Mouse (Mus musculus): ENCODE results near the gene Thsd1. TPM values are rescaled to one million over a fixed set of nuclear protein-coding genes. Genes with fewer than 3 reads are reported as not detected.

The Thsd1 gene
- total RNA-seq (2021) = 1 to 10 TPM; 3.3 to 3.4 TPM

DNA sequence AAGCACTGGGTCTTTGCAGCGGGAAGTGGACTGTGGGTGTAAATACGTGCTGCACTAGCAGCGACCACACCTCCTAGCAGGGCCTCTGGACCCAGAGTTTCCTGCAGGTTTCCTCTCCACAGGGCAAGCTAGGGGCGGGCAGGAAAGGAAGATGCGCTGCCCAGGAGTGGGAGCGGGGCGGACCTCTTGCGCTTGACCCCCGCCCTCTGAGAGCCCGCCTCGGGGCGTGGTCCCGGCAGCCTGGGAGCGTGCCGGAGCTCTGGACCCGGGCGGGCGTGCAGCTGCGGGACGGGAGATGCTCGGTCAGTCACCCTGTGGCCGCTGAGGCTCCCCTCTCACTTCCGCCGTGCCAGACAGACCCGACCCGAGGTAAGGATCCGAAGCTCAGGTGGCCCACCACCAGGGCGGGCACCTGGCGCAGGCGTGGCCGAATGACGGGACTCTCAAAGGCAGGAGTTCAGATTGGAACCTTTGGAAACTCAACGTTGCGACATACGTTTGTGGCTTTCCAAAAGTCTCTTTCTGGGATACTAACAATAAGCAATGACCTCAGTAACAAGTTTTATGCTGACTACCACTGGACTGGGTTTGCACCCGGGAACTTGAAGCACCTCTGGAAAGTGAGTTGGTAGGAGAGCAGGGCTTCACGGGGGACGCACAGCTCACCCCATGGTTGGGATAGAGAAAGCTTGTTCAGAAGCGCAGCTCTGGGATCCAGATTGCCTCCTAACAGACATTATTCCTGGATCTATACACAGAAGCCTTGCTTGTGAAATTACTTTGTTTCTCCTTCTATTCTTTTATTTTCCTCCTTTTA lies at the start of gene Thsd1:
Gene Thsd1 (plus strand): TSS at position 253 of the 817 bp plus-strand sequence.
- DNase-seq = no peak

DNA sequence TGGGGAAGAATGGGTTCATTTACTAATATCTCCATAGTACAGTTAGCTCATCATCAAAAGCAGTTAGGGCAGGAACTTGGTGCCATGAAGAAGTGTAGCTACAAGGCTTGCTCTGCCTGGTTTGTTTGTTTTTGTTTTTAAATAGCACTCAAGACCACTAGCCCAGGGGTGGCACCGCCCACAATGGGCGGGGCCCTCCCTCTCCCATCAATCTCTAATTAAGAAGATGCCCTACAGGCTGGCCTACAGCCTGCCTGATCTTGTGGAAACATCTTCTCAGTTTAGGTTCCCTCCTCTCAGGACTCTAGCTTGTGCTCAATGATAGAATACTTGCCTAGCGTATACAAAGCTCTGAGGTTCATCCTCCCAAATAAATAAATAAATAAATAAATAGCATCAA lies 42.2 kb upstream of the Thsd1 start:
- DNase-seq = no peak

DNA sequence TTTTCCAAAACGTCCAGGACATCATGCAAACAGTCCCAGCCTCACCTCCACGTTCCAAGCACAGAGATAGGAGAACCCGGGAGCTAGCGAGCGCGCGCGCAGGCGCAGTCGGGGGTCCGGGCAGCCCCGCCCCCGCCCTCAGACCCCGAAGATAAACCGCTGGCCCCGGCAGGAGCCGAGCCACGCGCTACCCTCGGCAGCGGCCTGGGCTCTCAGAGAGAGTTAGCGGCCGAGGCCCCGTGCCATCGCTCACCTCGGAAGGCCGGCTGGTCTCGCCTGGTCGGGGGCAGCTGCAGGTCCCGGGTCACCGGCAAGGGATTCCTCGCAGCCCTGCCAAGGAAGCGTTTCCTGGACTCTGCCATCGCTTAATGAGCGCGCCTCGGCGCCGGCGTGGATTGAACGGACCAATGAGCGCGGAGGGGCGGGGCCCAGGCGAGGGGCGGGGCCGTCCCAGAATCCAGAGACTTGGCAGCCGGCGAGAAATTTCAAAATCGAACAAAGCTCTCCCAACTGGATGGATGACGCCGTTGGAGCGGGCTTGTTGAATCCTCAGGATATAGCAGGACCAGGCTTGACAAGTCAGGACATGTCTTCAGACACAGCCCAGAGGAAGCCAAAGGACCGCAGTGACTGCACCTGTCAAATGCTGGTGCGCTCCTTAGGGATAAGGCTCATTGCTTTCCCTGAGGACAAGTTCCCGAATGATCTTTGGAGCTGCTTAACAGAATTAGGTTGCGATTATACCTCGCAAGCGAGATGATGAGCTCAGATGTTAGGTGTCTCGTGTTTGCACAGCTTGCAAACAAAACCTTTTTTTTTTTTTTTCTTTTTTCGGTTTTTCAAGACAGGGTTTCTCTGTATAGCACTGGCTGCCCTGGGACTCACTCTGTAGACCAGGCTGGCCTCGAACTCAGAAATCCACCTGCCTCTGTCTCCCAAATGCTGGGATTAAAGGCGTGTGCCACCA lies 41.4 kb upstream of the Thsd1 start, which contains the start of gene Ckap2:
Gene Ckap2 (minus strand): TSS at position 389 of the 967 bp plus-strand sequence.
- DNase-seq = peak; percentile 78 to 81

DNA sequence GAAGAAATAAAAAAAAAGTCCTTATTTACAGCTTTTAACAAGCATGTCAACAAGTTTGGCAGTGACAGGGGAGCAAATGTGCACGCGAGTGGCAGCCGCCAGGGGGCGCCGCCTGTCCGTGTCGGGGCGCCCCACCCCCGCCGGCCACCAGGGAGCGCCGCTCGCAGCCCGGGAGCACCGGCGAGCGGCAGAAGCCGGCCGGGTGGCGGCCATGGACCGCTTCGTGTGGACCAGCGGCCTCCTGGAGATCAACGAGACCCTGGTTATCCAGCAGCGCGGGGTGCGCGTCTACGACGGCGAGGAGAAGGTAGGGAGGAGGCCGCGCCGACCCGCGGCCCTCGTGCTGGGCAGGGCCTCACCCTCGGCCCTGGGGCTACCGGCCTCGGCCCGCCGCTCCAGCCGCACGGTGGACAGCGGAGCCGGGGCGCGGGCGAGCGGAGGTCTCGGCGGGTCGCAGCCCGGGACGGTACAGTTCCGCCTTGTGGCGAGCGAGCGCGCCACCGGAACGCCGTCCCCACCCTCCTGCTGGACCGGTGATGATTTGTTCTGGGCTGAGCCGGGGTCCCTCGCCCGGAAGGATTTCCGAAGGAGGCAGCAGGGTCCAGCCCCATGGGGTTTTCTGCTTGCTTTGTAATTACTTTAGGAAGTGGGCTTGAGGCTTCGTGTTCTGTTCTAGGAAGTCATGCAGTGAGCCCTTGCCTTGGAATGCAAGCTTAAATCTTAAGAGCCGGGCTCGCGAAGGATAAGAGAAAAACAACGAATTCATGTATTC lies 34.3 kb upstream of the Thsd1 start, which contains the start of gene Vps36:
Gene Vps36 (plus strand): TSS at position 150 of the 772 bp plus-strand sequence.
- DNase-seq = peak; percentile 87 to 88

DNA sequence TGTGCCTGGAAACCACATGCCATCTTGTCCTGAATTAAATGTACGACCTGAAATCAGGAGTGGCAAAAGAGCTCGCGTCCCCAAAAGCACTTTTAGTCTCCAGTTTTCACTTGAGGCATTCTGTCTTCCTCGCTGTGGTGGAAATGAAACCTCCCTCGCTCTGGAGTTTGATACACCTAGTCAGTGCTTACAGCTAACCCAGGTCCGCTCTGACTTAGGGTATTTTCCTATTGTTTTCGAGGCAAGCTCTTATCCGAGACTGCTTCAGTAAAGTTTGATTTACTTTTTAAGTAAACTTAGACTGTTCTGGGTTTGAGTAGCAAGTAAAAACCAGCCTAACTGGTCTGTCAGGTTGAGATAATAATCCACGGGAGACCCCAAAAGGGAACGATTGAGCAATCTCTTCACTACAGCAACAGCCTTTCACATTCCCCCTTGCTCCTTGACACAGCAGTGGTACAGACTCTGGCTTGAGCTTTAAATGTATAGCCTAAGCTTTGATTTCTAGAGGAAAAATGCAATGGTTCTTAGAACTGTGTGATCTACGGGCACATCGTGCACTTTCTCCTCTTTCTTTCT lies 33.6 kb upstream of the Thsd1 start:
- DNase-seq = no peak

DNA sequence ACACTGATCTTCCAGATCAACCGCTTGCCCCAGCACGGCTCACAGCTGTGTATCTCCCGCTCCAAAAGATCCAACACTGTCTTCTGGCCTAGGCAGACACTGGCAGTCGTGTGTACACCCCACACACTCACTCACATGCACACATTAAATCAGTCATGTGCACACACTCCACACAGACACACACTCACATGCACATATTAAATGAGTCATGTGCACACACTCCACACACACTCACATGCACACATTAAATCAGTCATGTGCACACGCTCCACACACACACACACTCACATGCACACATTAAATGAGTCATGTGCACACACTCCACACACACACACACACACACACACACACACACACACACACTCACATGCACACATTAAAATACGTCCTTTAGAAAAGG lies 29.2 kb upstream of the Thsd1 start:
- DNase-seq = no peak

DNA sequence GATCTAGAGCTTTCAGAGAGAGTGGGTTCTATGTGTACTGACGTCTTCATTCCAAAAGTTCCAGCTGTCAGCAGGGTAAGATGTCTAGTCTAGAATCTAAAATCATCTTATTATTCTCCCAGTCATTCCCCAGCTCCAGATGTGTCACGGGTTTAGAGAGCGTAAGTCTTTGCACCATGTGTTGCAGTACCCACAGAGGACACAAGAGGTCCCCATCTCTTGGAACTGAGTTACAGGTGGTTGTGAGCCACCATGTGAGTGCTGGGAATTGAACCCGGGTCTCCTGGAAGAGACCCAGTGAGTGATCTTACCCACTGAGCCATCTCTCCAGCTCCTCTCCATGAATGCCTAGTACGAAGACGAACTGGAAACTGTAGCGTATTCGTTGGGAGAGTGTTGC lies 27.6 kb upstream of the Thsd1 start:
- no peak for DNase-seq

DNA sequence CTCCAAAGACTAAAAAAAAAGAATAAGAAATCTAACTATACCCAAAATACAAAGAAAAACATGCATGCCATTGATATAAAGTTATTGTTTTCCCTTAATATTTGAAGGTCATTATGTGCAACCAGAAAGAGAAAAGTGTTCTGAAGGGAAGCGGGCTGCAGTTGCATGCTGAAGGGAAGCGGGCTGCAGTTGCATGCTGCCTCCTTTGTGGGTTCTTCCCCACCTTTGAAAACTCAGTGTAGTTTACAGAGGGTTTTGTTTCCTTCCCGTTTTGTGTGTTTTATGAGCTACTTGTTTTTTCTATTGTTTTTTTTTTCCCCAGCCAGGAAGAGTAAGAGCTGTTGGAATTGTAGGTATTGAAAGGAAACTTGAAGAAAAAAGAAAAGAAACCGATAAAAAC lies 19.6 kb upstream of the Thsd1 start:
- no peak for DNase-seq

DNA sequence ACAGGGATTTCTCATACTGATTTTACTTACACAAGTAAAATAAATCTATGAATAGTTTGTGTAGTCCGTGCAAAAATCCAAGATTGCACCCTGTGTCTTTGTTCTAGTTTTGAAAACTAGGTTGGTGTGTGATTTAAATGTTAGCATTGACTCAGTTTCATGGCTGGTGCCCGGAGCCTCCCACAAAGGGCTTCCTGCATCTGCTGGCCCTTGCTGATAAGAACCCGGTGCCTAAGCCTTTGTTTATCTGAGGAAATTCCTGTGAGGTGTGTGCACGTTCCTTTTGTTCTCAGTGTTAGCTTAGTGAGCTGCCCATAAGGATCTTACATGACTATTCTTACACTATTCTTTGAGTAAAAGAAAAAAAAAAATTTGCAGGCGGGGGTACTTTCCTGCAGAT lies 18.1 kb upstream of the Thsd1 start:
- DNase-seq = no peak

DNA sequence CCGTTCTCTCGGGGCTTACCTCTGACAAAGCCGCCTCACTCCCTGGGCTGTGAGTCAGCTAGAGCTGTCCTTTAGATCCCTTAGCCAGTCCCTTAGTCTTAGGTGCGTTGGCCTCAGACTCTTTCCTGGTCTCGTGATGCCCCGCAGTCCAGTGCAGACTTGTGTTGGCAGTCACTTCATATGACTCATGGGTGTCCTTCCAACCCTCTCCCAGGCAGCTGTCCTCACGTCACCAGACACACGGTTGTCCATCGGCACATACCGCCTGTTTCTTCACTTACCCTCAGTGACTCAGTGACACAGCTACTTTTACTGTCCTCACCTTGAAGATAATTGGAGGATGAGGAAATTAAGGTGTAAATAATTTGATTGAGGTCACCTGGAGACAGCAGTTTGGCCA lies 12.3 kb upstream of the Thsd1 start:
- DNase-seq = no peak

DNA sequence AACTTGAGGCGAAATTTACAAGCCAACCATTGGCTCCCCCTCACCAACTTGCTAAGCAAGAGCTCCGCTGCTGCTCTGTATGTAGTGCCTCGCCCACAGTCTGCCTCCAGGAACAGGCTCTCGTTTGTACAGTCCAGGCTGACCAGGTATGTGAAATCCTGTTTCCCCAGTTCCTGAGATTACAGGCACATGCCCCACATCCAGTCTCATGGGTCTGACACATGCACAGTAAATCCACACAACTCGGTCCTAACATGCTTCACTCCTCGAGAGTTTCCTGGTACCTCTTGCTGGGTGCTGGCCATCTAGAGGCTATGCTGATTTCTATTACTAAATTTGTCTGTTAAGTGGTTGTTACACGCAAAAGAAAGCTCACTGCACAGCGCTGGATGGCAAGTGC lies 752 bp upstream of the Thsd1 start:
- no peak for DNase-seq

DNA sequence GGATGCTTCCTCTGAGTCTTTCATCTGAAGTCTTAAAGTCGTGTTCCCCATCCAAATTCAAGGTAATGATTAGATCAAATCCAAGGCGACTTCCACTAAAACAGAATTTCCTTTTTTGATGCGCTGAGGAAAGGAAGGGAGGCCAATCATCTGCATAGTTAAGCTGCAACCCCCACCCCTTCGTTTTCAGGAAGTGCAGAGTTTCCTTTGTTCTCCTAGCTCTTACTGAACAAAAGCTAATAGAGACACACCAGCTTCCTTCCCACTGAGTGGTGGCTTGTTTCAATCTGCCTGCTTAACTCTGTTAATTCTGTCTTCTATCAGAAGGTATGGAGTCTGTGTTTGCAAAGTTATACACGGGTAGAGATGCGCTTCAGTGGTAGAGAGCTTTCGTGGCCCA lies 1.5 kb downstream of the Thsd1 start:
- no peak for DNase-seq

DNA sequence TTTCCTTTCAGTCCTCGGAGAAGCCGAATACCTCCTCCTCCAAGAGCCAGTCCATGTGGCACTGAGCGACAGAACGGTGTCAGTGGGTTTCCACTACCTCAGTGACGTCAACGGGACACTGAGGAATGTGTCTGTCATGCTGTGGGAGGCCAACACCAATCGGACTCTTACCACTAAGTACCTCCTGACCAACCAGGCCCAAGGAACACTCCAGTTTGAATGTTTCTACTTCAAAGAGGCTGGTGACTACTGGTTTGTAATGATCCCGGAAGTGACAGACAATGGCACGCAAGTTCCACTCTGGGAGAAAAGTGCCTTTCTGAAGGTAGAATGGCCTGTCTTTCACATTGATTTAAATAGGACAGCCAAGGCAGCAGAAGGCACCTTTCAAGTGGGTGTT lies 15.9 kb downstream of the Thsd1 start:
- DNase-seq = no peak

DNA sequence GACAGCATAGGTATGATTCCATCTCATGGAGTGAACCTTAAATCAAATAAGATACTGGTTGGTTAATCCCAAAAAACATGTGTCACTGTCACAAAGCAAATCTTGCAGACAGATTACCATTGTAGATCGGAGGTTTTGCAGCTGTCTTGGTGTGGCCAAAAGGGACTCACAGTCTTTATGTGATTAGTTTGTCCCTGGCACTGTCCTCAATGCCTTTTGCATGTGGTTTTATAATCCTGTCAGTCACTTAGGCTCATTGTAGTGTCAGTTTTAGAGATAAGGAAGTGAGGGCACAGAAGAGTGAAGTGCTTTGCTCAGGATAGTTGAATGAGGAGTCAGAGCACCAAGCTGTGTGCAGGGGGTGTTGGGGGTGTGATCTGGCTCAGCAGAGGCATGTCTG lies 18.6 kb downstream of the Thsd1 start:
- DNase-seq = no peak

DNA sequence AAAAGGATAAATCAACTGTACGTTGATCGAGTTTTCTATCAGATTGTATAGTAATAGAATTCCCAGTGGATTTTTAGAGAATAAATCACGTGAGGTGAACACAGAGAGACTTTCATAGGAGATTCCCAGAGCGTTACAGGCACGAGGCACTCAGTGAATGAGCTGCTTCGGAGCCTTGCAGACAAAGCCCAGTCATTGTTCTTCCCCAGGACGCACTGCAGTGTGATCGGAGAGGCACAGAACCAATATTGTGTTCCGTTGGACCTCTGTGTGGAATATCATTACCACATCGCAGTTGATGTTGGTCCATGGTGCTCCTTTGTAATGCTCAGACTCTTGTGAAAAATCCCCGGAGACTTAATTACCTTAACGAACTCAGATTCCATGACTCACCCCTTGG lies 20.8 kb downstream of the Thsd1 start:
- peak in 1 of 2 experiments; percentile 6 for DNase-seq

DNA sequence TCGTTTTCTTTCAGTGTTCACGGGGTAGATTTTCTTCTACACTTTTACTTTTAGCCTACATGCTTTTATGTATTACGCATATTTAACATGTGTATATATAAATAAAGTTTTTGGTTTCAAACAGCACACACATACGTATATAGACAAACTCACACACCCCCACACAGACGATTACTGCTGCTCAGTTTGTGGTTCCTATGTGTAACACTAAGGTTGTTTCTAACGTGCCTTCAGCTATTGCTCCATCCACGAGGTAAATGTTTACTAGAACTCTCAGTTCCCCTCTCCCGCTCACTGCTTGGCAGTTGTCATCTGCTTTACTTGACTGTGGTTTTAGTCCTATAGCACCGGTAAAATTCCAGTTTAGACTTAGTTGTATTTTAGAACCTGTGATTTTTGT lies 22.0 kb downstream of the Thsd1 start:
- no peak for DNase-seq

DNA sequence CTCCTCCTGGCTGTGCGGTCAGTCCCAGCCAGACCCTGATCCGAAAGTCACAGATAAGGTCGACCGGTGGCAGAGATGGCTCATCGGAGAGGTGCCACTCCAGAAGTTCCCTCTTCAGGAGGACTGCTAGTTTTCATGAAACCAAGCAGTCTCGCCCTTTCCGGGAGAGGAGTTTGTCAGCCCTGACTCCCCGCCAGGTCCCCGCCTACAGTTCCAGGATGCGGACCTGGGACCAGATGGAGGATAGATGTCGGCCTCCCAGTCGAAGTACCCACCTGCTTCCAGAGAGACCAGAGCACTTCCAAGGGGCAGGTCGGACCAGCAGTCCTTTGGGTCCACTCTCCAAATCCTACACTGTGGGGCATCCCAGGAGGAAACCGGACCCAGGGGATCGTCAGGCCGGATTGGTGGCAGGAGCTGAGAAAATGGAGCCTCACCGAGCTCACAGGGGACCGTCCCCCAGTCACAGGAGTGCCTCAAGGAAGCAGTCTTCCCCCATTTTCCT lies 31.9 kb downstream of the Thsd1 start:
- no peak for DNase-seq

DNA sequence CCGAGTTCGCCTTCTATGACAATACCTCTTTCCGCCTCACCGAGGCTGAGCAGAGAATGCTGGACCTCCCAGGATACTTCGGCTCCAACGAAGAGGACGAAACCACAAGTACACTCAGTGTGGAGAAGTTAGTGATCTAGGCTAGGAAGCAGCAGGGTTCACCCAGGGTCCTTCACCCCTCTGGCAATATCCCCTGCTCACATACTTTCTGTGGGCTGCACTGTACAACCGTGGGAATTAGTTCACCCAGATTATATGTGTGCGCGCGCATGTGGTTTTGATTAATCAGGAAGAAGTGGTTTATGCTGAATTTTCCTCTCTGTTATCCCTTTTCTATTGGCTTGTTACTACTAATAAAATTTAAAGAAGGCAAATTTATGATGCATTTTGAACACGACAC lies 32.4 kb downstream of the Thsd1 start:
- DNase-seq = no peak

DNA sequence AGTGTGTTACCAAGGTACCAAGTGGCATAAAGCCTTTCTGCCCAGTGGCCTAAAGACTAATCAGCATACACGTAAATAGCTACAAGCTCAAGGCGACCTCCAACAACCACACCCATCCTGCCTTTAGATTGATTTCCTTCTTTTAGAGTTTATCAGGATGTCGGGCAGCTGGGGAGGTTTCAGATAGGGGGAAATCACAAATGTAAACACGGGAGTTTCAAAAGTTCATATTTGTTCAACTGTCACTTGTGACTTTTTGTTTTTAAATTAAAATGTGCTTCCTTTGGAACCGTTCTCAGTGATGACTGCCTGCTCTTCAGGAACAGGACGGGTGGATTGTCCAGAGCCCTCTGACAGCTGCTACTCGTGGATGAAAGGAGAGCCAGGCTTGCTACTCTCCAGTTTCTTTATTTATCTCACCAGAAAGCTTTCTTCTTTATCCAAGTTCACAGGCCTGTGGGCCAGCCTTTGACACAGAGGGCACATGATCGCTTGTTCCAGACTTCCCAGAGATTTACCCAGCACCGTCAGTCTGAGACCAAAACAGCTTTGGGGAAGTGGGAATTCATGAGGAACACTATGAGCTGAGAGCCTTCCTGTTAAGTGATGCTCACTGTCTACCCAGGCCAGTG lies 33.1 kb downstream of the Thsd1 start:
- DNase-seq = no peak

DNA sequence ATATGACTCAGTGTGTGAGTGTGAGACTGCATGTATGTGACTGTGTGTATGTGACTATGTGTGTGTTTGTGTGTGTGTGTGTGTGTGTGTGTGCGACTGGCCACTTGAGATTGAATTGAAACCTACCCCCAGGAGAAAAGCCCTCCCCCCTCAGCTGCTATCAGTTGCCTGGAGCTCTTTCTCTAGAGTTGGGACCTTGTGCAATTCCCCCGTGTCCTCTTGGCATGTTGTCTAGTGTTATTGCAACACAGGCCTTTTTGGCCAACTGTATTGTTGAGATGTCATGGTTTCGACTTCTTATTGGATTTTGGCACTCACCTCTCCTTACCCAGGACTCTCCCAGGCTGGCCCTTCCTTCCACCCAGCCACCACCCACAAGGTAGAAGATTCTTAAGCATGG lies 35.2 kb downstream of the Thsd1 start:
- DNase-seq = no peak

DNA sequence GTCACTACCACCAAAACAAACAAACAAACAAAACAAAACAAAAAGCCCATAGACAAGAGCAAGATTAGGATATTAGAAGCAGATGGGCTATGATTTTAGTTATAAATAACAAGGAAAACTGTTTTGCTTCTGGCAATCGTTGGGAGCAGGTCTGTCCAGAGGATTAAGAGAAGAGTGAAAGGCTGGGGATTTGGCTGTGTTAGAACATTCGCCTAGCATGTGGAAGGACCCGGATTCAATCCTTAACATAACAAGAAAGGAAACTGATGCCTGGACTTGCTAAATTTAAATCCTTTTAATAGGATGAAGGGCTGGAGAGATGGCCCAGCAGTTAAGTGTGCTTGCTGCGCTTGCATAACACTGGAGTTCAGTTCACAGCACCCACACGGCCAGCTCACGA lies 37.2 kb downstream of the Thsd1 start:
- no peak for DNase-seq

DNA sequence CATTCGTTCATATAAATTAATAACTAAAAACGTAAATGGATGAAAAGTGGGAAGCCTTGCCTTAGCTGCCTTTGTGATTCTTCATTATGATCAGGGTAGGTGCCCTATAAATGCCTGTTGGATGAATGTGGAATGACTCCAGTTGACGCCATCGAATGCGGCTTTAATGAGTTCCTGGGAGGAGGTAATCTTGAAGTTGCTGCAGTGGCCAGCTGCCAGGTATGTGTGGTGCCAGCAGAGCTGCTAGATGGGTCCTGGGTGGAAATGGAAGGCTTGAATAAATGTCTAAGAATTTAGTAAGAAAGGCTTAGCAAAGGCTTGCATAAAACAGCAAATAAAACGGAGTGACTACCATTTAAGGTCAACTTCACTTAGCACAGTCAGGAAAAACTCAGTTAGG lies 37.7 kb downstream of the Thsd1 start:
- no peak for DNase-seq
